Mouse (Mus musculus) cerebellum, adult 11-12 months (tissue): ENCODE results near the gene Tango6.

Source experiments
- DNase-seq: peaks from one replicate; pipeline ENCODE4 v3.0.0; 2022

Tango6 gene

DNA sequence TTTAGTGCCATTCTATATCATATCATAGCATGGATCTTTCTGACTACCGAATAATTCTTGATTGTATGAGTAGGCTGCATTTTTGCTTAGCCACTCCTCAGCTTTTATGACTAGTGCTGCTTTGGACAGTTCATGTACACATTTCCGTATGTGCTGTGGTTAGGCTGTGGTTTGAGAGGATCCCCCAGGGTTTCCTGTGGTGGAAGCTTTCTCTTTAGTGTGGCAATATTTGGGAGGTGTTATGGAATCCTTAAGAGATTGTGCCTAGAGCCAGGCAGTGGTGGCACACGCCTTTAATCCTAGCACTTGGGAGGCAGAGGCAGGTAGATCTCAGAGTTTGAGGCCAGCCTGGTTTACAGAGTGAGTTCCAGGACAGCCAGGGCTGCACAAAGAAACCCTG, 18.5 kb downstream of the Tango6 start:
- no peak for DNase-seq

DNA sequence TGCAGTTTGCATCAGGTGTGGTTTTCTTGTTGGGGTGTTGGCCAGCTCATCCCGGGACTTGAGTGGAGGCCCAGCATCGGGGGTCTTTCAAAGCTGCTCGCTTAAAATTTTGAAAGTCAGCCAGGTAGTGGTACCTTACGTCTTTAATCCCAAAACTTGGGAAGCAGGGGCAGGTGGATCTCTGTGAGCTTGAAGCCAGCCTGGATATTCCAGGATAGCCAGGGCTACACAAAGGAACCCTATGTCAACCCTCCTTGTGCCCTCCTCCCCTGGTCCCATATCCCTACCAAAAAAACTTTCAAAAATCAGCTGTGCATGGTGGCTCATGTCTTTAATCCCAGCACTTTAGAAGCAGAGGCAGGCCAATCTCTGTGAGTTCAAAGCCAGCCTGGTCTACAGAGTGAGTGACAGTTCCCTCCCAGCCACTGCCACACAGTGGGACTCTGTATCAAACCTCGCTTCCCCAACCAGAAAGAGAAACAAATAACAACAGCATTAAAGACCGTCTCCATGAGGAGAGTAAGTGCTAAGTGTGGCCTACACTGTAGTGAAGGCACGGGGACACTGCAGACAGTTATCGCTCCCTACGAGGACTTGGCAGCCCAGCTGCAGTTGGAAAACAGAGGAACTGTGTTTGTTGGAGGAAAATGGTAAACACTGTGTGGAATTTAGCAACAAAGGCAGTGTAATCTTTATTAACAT, 21.5 kb downstream of the Tango6 start:
- DNase-seq, result no peak

DNA sequence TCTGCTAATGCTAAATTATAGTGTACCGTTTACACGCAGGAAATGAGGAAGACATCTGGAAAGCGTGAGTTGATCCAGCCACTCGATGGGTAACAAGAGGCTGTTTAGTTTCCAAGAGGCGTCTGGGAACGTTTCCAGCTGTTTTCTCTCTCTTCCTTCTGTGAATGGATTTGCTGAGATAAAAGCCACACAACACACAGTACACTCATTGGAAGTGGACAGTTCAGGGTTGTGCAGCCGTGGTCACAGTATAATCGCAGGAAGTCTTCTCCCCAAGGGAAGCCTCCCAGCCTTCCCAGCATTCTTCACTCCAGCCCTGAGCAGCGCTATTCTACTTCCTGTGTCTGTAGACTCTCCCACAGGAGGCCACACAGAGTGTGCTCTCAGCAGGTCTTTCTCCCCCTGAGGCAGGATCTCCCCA, 22.0 kb downstream of the Tango6 start:
- DNase-seq, result no peak

DNA sequence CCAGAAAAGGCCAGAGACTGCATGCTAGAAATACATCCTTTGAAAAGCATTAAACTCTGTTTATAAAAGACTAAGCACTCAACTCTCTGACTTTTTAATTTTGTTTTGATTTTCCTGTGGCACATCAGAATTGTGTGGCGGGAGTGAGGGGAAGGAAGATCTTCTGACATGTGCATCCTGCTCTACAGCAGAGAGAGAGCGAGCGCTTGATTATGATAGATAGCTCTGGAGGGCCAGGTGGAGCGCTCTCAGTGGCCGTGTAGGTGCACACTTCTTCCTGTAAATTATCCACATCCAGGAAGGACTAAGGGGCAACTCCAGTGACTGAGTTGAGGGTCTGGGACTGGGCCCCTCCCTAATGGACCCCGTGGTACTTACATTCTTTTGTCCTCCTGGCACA, 23.3 kb downstream of the Tango6 start:
- DNase-seq, result no peak

DNA sequence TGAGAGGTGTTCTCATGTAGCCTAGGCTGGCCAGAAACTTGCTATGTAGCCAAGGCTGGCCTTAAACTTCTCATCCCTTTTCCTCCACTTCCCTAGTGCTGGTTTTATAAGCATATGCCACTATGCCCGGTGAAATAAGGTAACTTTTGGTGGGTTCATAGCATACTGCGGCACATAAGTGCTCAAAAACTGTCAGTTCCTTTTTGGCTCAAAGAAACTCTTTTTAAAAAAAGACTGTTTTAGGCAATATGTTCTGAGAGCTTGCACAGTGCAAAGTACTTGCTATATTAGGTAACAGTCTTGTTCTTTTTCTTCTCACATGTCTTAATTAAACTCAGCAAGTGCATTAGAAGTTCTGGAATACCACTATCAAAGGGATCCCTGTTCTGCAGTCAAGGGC, 27.1 kb downstream of the Tango6 start:
- no peak for DNase-seq

DNA sequence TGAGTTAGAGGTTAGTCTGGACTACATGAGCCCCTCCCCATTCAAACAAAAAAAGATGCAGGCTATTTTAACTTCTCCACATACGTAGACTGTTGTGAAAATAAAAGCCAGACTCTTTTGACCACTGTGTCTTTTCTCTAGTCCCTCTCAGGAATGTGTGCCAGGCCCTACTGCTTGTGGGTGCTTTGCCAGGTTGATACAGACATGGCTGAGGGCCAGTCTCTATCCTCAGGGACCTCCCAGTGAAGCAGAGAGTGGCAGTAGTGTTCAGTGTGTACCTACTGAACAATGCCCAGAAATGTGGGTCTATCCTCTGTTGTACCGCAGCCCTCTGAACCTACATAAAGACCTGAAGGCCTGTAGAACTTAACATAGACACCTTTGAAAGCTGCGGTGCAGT, 29.6 kb downstream of the Tango6 start:
- DNase-seq, result no peak

DNA sequence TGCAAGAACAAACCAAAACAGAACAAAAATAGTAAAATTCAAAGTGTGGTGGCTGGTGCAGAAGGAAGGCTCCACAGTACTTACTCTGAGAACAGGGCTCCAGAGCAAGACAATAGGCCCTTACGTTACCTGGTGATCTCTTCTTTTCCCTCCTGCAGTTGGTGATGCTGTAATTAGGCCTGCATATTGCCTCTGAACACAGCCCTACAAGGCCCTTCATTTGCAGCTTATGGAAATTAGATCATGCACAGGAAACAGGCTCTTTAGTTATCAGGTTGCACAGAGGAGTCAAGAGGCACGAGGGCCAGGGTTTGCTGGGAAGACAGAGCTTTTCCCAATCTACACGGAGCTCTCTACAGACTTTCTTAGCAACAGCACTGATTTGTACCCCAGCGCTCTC, 31.4 kb downstream of the Tango6 start:
- no peak for DNase-seq

DNA sequence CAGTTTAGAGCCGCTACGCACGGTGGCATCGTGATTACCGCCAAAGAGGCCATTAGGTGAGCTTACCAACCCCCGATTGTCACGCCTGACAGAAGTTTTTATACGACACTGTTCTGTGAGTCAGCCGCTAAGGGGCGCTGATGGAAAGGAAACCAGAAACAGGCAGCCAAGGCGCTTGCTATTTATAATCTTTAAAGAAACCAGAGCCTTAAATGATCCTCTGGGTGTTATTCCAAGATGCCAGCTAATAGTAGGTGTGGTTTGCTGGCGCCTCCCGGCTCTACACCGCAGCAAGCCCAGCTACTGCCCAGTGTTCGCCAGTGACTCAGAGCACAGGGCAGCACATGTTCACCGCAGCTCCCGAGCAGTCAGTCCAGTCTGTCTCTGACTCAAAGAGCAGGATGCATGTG, 35.2 kb downstream of the Tango6 start:
- peak; percentile 67 for DNase-seq

DNA sequence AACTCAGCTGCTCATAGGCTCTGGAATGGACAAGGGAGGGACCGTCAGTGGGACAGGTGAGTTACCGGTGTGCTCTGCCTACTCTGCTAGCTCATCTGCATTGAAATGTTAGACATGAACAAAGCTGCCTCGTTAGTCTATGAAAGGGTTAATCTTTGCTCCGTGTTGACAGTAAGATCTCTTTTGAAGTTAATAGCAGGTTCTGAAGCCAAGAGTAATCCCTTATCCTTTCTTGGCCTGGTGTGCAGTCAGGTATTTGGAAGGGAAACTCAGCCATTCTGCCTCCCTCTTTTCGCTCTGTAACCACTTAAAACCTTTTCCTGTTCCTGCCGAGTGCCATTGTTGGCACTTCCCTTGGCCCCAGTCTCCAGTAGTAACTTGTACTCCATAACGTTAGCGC, 38.1 kb downstream of the Tango6 start:
- DNase-seq, result no peak

DNA sequence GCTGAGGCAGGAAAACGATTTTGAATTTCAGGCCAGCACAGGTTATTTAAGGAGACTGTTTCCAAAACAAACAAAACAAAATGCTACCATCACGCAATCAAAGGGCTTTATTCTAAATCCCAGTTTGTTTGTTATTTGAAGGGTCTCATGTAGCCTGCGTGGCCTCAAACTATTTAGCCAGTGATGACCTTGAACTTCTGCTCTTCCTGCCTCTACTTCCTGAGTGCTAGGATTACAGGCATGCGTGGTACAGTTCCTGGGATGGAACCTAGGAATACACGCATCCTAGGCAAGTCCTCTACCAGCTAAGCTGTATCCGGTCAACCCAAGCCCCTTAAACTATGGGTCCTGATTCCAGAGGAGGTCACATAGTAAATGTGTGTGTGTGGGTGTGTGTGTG, 39.6 kb downstream of the Tango6 start:
- DNase-seq, result no peak

DNA sequence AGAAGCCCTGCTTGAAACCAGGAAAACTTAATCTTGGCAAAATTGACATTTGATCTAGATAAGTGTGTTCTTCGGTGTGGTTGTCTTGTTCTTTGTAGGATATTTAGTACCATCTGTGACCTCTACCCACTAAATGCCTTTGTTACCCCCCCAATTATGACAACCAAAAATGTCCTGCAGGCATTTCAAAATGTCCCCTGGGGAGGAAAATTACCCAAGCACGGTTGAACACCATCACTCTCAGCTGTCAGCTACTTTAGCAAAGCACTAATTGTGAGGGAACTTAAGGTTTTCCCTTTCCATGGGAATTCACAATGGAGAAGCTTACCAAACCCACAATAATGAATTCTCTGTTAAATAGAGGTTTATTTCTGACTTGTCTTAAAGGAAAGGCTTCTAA, 41.1 kb downstream of the Tango6 start:
- DNase-seq, result no peak

DNA sequence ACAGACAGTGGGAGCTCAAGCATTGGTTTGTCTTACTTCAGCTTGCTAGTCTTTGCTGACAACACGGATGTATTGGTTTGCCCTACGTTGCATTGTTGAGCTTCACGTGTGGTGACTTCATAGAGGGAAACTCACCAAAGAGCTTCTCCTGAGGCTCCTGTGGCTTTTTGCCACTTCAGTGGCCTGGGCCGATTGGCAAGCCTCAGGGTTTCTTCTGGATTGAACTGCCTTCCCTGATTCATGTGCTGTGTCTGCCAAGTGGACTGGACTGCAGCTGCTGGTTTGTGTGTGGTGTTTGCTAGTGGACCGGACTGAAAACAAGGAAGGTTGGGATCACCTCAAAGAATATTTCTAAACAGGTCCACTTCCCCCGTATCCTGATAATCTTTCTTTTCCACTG, 43.7 kb downstream of the Tango6 start:
- DNase-seq, result no peak

DNA sequence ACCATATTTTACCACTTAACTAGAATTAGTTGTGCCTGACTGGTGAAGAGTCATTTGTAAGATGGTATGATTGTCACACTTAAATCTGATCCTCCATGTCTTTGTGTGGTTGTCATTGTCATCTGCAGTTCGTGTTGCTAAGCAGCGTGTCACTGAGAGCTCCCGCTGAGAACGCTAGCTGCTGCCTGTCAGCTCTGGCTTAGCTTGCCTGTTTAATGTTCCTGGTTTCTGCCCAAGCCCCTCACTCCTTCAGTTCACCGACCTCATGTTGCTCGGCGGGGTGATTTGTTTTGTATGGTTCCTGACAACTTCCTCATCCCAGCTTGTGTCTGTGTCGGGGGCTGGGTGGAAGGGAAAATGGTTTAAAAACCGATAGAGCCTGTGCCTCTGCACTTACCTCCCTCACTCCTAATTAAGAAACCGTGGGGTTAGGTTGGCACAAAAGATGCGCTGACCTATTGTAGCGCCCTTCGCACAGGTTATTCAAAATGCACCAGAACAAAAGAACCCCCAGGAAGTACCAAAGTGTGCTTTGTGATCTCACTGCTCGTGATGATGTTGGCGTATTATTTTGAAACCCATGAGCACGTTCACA, 44.5 kb downstream of the Tango6 start:
- no peak for DNase-seq

DNA sequence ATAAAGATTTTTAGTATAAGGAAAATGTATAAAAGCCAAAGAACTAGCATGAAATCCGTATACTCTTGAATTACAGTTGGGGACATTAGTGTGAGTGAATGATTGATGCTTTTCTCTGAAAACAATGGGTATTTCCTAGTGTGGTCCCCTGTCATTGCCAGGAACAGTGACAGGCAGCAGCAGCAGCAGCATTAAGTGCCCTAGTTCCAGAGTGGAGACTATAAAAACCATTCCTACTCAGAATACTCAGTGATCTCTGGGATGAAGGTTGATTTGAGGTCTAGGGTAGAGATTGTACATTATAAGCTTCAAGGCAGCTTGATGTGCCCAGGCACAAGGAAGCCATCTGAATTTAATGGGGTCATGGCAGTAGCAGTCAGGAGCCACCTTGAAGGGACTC, 45.0 kb downstream of the Tango6 start:
- no peak for DNase-seq

DNA sequence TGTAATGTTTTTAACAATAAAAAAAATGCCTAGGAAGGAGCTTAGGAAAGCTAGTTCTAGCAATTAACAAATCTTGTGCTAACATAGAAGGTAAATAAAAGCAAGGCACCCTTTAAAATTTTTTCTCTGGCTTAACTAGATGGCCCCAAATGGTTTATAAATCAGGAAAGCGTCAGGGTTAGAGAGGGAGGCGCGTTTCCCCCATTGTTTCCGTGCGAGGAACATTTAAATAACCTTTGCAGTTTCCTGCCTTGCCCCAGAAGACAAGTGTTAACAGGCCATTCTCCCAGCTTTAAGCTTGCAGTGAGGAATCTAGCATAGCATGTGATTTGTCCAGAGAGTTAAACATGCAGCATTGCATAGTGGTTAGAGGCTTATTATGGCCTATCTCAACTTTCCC, 50.1 kb downstream of the Tango6 start:
- DNase-seq, result no peak

DNA sequence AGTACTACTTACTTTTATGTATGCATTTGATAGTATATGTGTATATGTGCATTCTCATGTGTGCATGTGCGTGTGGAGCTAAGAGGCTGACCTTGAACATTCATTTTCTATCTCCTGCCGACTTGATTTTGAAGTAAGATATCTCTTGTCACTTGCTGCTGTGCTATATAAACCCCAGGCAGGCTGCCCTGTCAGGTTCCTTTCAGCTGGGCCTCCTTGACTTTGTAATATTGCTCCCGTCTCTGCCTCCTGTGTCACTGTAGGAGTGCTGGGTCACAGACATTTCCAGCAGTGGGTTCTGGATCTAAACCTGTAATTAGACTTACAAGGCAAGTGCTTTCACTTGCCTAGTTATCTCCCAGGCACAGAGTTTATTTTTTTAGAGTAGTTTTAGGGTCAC, 50.8 kb downstream of the Tango6 start:
- no peak for DNase-seq

DNA sequence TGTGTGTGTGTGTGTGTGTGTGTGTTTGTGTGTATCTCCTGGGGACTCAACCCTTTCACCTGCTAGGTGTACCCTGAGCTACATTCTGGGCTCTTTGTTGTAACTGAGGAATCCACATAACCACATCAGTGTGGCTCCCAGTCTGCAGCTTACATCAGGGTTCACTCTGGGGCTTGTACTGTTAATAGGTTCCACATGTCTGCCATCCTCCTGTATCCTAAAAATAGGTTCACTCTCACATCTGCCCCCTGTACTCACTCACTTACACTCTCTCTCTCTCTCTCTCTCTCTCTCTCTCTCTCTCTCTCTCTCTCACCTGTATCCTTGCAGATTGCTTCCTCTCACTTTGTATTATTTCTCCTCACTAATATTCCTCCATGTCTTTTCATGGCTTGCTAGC, 51.4 kb downstream of the Tango6 start:
- DNase-seq, result no peak

DNA sequence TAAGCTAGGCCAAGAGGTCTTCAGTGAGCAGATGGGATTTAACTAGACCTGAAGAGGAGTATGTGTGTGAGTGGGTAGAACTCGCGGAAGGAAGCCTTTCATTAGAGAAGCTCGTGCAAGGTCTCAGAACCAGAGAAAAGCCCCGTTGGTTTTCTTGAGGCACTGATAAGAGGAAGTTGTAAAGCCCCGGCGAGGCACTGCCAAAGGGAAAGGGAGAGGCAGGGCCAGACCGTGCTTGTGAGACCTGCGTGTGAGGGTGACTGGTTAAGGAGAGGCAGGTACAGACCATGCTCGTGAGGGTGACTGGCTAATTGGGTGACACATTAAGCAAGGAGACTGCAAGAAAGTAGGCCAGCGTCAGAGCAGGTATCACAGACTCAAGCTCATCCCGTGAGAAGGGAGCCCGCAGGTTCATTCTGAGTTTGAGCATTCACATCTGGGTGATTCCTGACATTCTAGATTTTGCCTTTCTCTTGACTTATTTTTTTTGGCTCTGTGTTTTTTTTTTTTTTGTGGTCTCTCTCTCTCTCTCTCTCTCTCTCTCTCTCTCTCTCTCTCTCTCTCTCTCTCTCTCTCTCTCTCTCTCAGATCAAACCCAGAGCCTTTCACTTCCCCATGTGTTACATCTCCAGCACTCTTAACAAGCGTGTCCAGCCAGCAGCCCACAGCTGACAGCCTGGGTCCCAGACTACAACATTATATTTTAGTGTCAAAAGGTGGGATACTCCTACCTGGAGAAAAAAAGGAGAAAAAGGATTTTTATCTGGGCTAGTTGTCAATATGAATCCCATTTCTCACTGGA, 54.2 kb downstream of the Tango6 start:
- no peak for DNase-seq

DNA sequence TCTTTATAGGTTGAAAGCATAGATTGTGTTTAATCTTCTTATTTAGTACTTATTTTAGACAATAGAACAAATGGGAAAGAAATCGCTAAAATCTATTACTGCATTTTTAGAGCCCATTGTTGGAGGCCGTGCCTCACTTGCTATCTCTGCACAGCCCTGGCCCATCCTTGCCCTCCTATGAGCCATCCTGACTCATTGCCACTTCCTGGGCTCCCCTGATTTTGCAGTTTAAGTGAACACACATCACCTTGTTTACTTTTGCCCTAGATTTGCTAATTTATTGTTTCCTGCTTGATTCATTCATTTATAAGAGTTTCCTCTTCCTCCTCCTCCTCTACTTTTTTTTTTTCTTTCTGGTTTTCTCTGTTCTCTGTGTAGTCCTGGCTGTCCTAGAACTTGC, 55.0 kb downstream of the Tango6 start:
- no peak for DNase-seq

DNA sequence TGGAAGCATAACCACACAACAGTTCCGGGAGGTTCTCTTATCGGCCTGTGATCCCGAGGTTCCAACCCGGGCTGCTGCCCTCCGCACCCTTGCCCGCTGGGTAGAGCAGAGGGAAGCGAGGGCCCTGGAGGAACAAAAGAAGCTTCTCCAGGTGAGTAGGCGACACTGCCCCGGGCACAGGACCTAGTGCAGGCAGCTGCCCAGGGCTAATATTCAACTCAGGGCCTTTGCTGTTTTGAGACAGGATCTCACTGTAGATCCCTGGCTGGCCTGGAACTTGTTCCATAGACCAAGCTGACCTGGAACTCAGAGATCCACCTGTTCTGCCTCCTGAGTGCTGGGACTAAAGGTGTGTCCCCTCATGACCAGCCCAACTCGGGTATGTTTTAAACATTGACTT, 59.5 kb downstream of the Tango6 start:
- DNase-seq, result no peak

DNA sequence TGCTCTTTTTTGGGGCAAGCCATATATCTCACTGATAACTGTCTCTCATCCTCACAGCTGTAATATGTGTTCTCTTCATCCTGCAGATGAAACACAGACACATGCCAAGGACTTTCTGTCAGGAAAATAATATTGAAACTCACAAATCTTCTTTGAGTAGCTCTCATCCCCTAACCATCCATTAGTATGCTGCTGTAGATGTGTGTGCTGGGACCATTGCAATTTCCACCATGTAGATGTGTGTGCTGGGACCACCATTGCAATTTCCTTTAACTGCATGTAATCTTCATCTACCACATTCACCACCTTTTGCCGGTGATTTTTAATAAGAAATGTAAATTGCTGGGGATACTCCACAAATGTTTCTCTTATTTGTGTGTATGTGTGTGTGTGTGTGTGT, 60.5 kb downstream of the Tango6 start:
- no peak for DNase-seq

DNA sequence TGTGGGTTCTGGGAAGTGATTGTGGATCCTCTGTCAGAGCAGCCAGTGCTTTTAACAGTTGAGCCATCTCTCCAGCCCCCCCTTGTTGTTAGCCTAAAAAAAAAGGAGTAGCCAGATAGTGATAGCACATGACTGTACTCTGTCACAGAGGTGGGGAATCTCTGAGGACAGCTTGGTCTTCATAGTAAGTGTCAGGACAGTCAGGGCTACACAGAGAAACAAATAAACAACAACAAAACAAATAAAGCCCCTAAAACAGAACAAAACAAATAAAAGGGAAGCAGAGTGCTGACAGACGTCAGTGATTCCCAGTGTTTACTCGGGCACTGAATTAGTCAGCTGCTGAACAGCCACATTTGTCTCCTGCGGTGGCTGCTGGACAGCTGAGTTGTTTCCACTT, 70.6 kb downstream of the Tango6 start:
- DNase-seq, result no peak

DNA sequence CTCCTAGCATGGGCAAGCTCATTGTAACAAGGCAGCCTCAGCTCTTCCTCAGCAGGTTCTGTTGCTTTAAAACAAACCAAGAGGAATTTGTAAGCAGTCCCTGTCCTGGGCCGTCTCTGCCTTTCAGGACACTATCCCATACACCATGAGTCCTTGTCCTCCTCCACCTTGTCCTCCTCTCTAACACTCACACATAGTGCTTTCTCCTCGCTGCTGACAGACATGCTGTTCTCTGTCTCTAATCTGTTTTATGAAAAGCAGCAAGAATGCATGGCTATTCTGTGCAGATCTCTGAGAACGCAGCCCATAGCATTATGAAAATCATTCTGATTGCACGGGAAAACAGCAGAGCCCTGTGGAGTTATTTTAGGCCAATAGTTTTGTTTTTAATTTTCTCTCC, 78.4 kb downstream of the Tango6 start:
- no peak for DNase-seq

DNA sequence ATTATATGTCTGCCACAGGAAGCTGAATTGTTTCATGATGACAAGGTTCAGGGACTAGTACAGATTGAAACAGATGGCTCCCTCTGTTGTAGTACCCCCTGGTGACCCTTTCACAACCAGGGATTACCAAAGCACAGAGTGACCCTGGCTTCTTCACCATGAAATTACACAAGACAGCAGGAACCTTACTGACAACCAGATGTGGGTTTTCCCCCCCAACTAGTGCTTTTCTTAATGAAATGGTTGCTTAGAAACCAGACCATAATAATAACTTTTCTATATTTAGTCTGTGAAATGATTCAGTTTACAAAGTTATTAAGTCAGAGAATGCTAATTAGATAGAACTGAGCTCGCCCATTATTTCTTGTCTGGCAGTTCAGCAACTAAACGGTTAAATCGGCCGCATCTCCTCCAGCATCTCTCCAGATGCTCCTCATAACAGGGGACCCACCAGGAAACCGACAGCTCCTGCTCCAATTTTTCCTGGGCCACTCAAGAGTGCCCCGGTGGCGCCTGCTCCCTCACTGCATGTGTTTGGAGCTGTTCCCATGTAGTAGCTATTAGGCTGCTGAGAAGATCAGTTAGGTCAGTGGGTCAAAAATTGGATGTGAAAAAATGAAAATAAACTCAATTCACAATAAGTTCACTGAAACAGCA, 79.1 kb downstream of the Tango6 start:
- no peak for DNase-seq
